Mouse (Mus musculus): ENCODE results near the gene Tfec.

Gene Tfec

GRCm38 (mm10) chr6:16785166-16785565 is 113.1 kb downstream of the Tfec start:
- no peak for DNase-seq

All from thymus, adult 18-20 months (tissue).